Mouse (Mus musculus) mesoderm, embryonic 11.5 days (tissue): ENCODE measurements around the gene Ccdc57.
A peak's percentile ranks its signal among the peaks of the same experiment; 100 is the strongest.

Experiments
- DNase-seq: peaks from one replicate; pipeline ENCODE4 v3.0.0-alpha.2; 2012; ENCODE audit warnings: low read depth, low spot score

Ccdc57 gene

GRCm38 (mm10) chr11:120932564-120933398 is at the start of gene Ccdc57:
TSS of gene Ccdc57 (minus strand) at chr11:120932872.
- DNase-seq = peak; percentile 92

DNA sequence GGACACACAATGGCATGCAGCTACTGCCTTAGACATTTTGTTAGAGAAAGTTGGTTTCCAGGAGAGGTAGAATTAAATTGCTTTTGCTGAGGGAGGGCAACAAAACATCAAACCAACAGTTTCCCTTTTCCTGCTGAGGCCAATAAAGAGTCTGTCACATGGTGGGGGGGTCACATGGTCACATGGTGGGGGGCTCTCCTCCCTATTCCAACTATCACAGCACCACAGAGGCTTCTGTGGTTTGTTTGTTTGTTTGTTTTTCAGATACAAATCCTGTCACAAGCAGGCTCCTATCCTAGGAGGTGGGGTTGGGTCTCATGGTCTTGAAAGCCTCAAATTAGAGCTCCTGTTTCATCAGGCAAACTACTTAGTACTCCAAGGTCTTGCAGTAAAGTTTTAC is 49.8 kb upstream of the Ccdc57 start:
- no peak for DNase-seq

DNA sequence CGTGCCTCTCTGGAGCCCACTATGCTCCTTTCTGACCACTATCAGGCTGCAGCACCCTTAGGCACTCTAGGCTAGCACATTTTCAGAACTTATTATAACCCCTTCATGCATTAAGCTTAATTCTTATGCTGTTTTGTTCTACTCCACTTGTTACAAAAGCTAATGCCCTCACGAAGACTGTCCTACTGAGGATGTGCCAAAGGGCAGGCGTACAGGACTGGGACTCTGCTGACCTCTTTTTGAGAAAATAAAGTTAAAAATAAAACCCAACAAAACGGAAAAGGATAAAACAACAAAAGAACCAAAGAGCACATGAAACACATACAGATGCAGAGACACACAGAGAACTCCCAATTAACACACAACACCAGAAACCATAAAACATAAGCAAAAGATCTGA is 49.0 kb upstream of the Ccdc57 start:
- DNase-seq = no peak

- DNase-seq = no peak
Observed at GRCm38 (mm10) chr11:120980427-120981035, 47.9 kb upstream of the Ccdc57 start.

- no peak for DNase-seq
Observed at GRCm38 (mm10) chr11:120979711-120980426, 47.2 kb upstream of the Ccdc57 start.

GRCm38 (mm10) chr11:120973318-120973717 is 40.6 kb upstream of the Ccdc57 start:
- no peak for DNase-seq

DNA sequence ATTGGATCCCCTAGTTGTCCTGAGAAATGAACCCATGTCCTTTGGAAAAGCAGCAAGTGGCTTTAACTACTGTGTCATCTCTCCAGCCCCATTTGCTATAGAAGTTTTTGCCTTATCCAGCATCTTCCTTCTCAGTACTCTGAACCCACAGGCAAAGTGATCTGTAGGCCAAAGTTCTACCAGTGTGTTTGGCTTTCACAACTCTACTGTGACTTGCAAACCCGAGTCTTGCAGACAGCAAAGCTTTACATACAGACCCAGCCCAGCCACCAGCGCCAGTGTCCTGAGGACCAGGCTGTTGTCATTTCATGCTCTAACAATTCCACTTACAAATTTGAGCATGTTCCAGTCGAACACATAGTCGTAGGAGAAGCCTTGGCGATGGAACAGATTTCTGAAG is 38.6 kb upstream of the Ccdc57 start:
- no peak for DNase-seq

DNA sequence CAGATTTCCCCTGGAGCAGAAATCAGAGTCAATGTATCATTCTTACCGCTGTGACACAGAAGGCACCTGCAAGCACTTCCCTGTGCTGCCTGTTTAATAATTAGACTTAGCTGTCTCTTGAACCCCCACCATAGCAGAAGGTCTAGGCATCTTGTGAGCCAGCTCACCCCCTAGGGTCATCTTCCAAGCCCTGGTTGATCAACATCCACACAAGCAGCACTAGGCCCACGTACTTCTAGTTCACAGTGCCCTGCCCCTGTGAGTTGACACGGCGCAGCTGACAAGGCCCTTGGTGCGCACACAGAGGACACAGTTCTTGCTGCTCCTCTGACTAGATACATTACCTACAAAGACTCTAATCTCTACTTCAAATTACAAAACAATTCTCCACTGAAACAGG is 37.1 kb upstream of the Ccdc57 start:
- DNase-seq = no peak

- no peak for DNase-seq
Observed at GRCm38 (mm10) chr11:120965587-120965986, 32.9 kb upstream of the Ccdc57 start.

- DNase-seq = no peak
Observed at GRCm38 (mm10) chr11:120964195-120965157, 31.8 kb upstream of the Ccdc57 start.

DNA sequence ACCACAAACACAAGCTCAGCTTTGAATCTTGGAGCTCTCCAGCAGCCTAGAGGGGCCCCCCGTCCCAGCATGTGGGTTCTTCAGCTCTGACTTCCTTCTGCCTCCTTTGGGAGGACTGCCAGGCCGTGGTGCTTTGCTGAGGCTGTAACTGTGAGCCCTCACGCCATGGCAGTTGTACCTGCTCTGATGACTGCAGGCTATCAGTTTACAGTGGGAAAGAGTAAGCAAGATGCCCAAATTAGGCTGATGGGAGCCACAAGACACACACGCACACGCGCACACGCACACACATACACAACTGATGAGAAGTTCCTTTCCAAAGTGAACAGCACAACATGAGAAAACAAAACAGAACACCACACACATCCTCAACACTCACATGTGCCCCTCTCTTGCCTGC is 30.2 kb upstream of the Ccdc57 start:
- no peak for DNase-seq

DNA sequence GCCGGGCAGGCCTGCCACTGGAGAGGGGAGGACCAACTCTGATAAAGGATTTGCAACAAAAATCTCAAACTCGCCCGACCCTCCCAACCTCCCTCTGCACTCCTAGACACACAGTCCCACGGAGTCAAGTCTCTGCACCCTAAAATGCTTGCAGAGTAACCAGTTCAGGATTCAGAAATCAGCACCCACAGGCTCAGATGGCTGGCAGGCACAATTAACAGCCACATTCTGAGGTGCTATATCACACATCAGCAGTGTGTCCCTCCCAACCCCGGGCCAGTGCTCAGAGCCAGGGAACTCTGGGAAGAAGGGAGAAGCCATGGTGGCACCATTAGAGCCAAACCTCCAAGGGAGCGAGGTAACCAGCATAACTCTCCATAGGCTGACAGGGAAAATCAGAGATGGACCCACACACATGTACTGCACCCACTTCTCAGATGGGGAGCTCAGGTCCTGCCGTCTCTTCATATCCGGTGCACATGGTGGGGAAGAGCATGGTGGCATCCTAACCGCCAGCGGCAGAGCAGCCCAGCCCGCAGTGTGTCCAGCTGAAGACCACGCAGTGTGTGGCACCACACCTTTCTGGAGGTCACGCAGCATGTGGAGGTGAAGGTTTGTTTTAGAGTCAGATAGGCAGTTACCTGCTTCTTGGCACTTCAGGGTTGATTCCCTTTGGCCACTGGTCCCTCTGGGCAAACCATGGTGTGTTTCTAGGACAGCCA is 29.5 kb upstream of the Ccdc57 start:
- no peak for DNase-seq

- DNase-seq = no peak
Observed at GRCm38 (mm10) chr11:120961594-120961993, 28.9 kb upstream of the Ccdc57 start.

- DNase-seq = no peak
Observed at GRCm38 (mm10) chr11:120960248-120960647, 27.6 kb upstream of the Ccdc57 start.

GRCm38 (mm10) chr11:120959564-120959963 is 26.9 kb upstream of the Ccdc57 start:
- no peak for DNase-seq

DNA sequence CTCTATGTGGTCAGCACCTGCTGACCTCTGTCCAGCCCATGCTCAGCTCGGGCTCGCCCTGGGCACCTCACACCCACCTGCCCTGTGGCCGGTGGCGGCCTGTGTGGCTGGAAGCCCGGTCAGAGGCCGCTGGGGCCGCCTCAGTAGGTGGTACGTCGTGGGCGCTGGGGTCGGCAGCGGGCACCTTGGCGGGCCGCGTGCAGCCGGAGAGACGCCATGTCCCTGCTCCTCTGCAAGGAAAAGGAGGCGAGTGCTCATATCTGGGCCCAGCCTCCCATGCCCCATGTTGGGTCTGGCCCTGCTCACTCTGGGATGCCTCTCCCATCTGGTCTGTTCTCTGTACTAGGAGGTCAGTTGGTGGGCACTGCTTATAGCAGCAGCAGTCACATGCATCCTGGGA is 26.4 kb upstream of the Ccdc57 start:
- DNase-seq = no peak

- no peak for DNase-seq
Observed at GRCm38 (mm10) chr11:120957731-120958257, 25.1 kb upstream of the Ccdc57 start.

GRCm38 (mm10) chr11:120957052-120957451 is 24.4 kb upstream of the Ccdc57 start:
- no peak for DNase-seq

GRCm38 (mm10) chr11:120955701-120956100 is 23.0 kb upstream of the Ccdc57 start:
- DNase-seq = no peak

DNA sequence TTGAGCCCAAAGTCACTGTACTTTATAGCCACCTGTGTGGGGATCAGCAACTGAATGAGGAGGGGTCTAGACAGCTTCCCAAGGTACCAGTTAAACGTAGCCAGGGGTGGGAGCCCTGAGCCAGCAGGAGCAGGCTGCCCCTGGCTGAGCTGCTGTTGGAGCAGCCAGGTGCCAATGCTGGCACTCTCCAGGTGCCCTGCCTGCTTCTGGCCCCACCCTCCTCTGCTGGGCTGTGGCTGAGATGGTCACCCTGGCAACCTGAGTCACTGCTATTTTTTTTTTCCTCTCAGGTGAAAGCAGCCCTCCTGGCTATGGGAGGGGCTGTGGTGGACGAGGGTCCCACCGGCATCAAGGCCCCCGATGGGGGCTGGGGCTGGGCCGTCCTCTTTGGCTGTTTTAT is 22.3 kb upstream of the Ccdc57 start:
- DNase-seq = no peak
